Mouse (Mus musculus) MEL (cell line): ENCODE data around the gene Epb41.

ENCODE experiments used
- CTCF ChIP-seq, 3 experiments: IDR thresholded peaks in 2 of 3; conservative IDR thresholded peaks in 1 of 3; 2 replicates each; pipeline ENCODE4 v1.5.1; 2011 to 2012; ENCODE audit warnings: low read length in 3 of 3, low read depth in 2 of 3, mild to moderate bottlenecking in 2 of 3, improper control_type of control experiment in 1 of 3, inconsistent platforms in 1 of 3, mixed read lengths in 1 of 3, moderate library complexity in 1 of 3; ENCODE audit not compliant: control insufficient read depth in 1 of 3, insufficient read depth in 1 of 3, poor library complexity in 1 of 3, severe bottlenecking in 1 of 3
- HCFC1 ChIP-seq: IDR thresholded peaks from 2 replicates; pipeline ENCODE4 v1.6.1; 2012; ENCODE audit warnings: low read depth, mild to moderate bottlenecking, inconsistent platforms, low read length, improper control_type of control experiment, moderate library complexity
- POLR2AphosphoS2 ChIP-seq: IDR thresholded peaks from 2 replicates; pipeline ENCODE4 v1.6.1; 2011; ENCODE audit warnings: low read length, improper control_type of control experiment
- SIN3A ChIP-seq: IDR thresholded peaks from 2 replicates; pipeline ENCODE4 v1.6.1; 2012; ENCODE audit warnings: low read length, improper control_type of control experiment, inconsistent platforms
- UBTF ChIP-seq: IDR thresholded peaks from 2 replicates; pipeline ENCODE4 v1.6.1; 2012; ENCODE audit warnings: low read depth, mild to moderate bottlenecking, inconsistent platforms, low read length, improper control_type of control experiment, moderate library complexity, borderline replicate concordance; ENCODE audit not compliant: insufficient read depth
- ZNF384 ChIP-seq: IDR thresholded peaks from 2 replicates; pipeline ENCODE4 v1.6.1; 2012; ENCODE audit warnings: low read depth, mild to moderate bottlenecking, inconsistent platforms, low read length, improper control_type of control experiment

GRCm38 (mm10) chr4:132060040-132060832 is 14.9 kb downstream of the Epb41 start:
- TF ChIP-seq SIN3A, result no peak
- TF ChIP-seq CTCF (IDR thresholded peaks at IDR 0.05 in 2 of 3, conservative IDR thresholded peaks at IDR 0.05 in 1 of 3; ENCODE audit: control insufficient read depth in 1 of 3, insufficient read depth in 1 of 3, low read depth in 2 of 3, low read length in 3 of 3, poor library complexity in 1 of 3, severe bottlenecking in 1 of 3), result no peak
- TF ChIP-seq POLR2AphosphoS2, result no peak
- no peak for TF ChIP-seq UBTF
- no peak for TF ChIP-seq ZNF384
- TF ChIP-seq HCFC1, result no peak
